Mouse (Mus musculus): Measurements from ENCODE around the gene Maff. TPM values are rescaled to one million over a fixed set of nuclear protein-coding genes. Genes with fewer than 3 reads are reported as not detected.

Gene Maff
- polyA plus RNA-seq, 1 experiment from 2014 or later = 1.1 TPM

- Histone ChIP-seq H3K9me3 (no peaks in the 10 kb centered on the region), H3K27ac (0 out of 2 replicates have a peak overlapping the region, but pooled peaks have one; percentile 16), H3K27me3 (ENCODE audit: insufficient read depth, poor library complexity, severe bottlenecking) (no peaks in the 10 kb centered on the region), H3K36me3 (peaks cover 22% of the 10 kb centered on the region), H3K4me3 (no peak overlapping the region), H3K4me1 (replicated peaks) (peaks cover 59% of the 10 kb centered on the region)
- no peak for DNase-seq (ENCODE audit: low spot score)
- 89% methylated on average over 6 of the region's 6 CpGs for WGBS
Measured at GRCm38 (mm10) chr15:79395281-79395680, 48.9 kb downstream of the Maff start.

- H3K9me3 ChIP-seq = no peaks in the 10 kb centered on the region
- no peak overlapping the region for H3K27ac ChIP-seq
- peaks cover 22% of the 10 kb centered on the region for H3K36me3 ChIP-seq
- peaks cover 63% of the 10 kb centered on the region for H3K4me1 ChIP-seq (replicated peaks)
- no peak overlapping the region for H3K4me3 ChIP-seq
- 86% methylated on average over 11 of the region's 11 CpGs for WGBS
- H3K27me3 ChIP-seq (ENCODE audit: insufficient read depth, poor library complexity, severe bottlenecking) = no peaks in the 10 kb centered on the region
- DNase-seq (ENCODE audit: low spot score) = no peak
Measured at GRCm38 (mm10) chr15:79396736-79397135, 50.3 kb downstream of the Maff start.

GRCm38 (mm10) chr15:79399231-79400052, 53.0 kb downstream of the Maff start:
- H3K27me3 ChIP-seq (ENCODE audit: insufficient read depth, poor library complexity, severe bottlenecking) = peaks cover 7% of the 10 kb centered on the region
- no peaks in the 10 kb centered on the region for H3K9me3 ChIP-seq
- 81% methylated on average over 14 of the region's 14 CpGs for WGBS
- no peak overlapping the region for H3K27ac ChIP-seq
- H3K4me1 ChIP-seq (replicated peaks) = peaks cover 61% of the 10 kb centered on the region
- DNase-seq (ENCODE audit: low spot score) = no peak
- H3K36me3 ChIP-seq = peaks cover 16% of the 10 kb centered on the region
- no peak overlapping the region for H3K4me3 ChIP-seq

- peaks cover 52% of the 10 kb centered on the region for H3K4me1 ChIP-seq (replicated peaks)
- WGBS = 64% methylated on average over 6 of the region's 6 CpGs
Measured at GRCm38 (mm10) chr15:79400134-79400974, 53.9 kb downstream of the Maff start.

GRCm38 (mm10) chr15:79400975-79401365, 54.5 kb downstream of the Maff start:
- Histone ChIP-seq H3K27ac (peak overlapping the region; percentile 60), H3K4me3 (peak overlapping the region; percentile 30), H3K36me3 (peaks cover 13% of the 10 kb centered on the region), H3K4me1 (replicated peaks) (peaks cover 51% of the 10 kb centered on the region), H3K27me3 (ENCODE audit: insufficient read depth, poor library complexity, severe bottlenecking) (peaks cover 13% of the 10 kb centered on the region), H3K9me3 (no peaks in the 10 kb centered on the region)
- 55% methylated on average over 7 of the region's 7 CpGs for WGBS
- no peak for DNase-seq (ENCODE audit: low spot score)

More at GRCm38 (mm10) chr15:79400134-79400974, 53.9 kb downstream of the Maff start:
- DNase-seq (ENCODE audit: low spot score) = no peak
- peak overlapping the region; percentile 30 for H3K4me3 ChIP-seq
- peaks cover 13% of the 10 kb centered on the region for H3K27me3 ChIP-seq (ENCODE audit: insufficient read depth, poor library complexity, severe bottlenecking)
- no peaks in the 10 kb centered on the region for H3K9me3 ChIP-seq
- peak overlapping the region; percentile 60; the same call in 1 of the 2 replicates for H3K27ac ChIP-seq
- H3K36me3 ChIP-seq = peaks cover 14% of the 10 kb centered on the region

- no peak for DNase-seq (ENCODE audit: low spot score)
- H3K9me3 ChIP-seq = no peaks in the 10 kb centered on the region
- 31% methylated on average over 5 of the region's 5 CpGs for WGBS
- H3K27ac ChIP-seq = peak overlapping the region; percentile 93
- H3K27me3 ChIP-seq (ENCODE audit: insufficient read depth, poor library complexity, severe bottlenecking) = peaks cover 20% of the 10 kb centered on the region
- peak overlapping the region; percentile 89 for H3K4me3 ChIP-seq
- peaks cover 51% of the 10 kb centered on the region for H3K4me1 ChIP-seq (replicated peaks)
- H3K36me3 ChIP-seq = peaks cover 5% of the 10 kb centered on the region; the same call in 1 of the 2 replicates
Measured at GRCm38 (mm10) chr15:79402176-79402575, 55.8 kb downstream of the Maff start.

GRCm38 (mm10) chr15:79402836-79403762, 56.7 kb downstream of the Maff start, which contains the start of gene Tmem184b:
Tmem184b (minus strand) TSS chr15:79403569.
- Histone ChIP-seq H3K36me3 (no peaks in the 10 kb centered on the region), H3K9me3 (no peaks in the 10 kb centered on the region), H3K27ac (peak within 1 kb of the TSS; percentile 93), H3K27me3 (ENCODE audit: insufficient read depth, poor library complexity, severe bottlenecking) (peaks cover 20% of the 10 kb centered on the region), H3K4me3 (peak within 1 kb of the TSS; percentile 89), H3K4me1 (replicated peaks) (peaks cover 51% of the 10 kb centered on the region)
- peak; percentile 82 for DNase-seq (ENCODE audit: low spot score)
- WGBS = under 1% methylated on average over 90 of the region's 90 CpGs

GRCm38 (mm10) chr15:79403763-79404210, 57.4 kb downstream of the Maff start:
- no peak for DNase-seq (ENCODE audit: low spot score)
- H3K9me3 ChIP-seq = no peaks in the 10 kb centered on the region
- H3K36me3 ChIP-seq = no peaks in the 10 kb centered on the region
- peak overlapping the region; percentile 89 for H3K4me3 ChIP-seq
- peaks cover 20% of the 10 kb centered on the region for H3K27me3 ChIP-seq (ENCODE audit: insufficient read depth, poor library complexity, severe bottlenecking)
- WGBS = 18% methylated on average over 9 of the region's 9 CpGs
- H3K4me1 ChIP-seq (replicated peaks) = peaks cover 53% of the 10 kb centered on the region
- H3K27ac ChIP-seq = peak overlapping the region; percentile 93

- Histone ChIP-seq H3K36me3 (no peaks in the 10 kb centered on the region), H3K27ac (no peak overlapping the region), H3K27me3 (ENCODE audit: insufficient read depth, poor library complexity, severe bottlenecking) (peaks cover 20% of the 10 kb centered on the region), H3K4me1 (replicated peaks) (peaks cover 54% of the 10 kb centered on the region), H3K4me3 (no peak overlapping the region), H3K9me3 (no peaks in the 10 kb centered on the region)
- no peak for DNase-seq (ENCODE audit: low spot score)
- WGBS = 67% methylated on average over 1 of the region's 1 CpGs
Measured at GRCm38 (mm10) chr15:79404277-79404676, 57.9 kb downstream of the Maff start.

- no peak overlapping the region for H3K4me3 ChIP-seq
- H3K27ac ChIP-seq = no peak overlapping the region
- WGBS = 83% methylated on average over 4 of the region's 4 CpGs
- H3K27me3 ChIP-seq (ENCODE audit: insufficient read depth, poor library complexity, severe bottlenecking) = peaks cover 20% of the 10 kb centered on the region
- no peaks in the 10 kb centered on the region for H3K36me3 ChIP-seq
- H3K9me3 ChIP-seq = no peaks in the 10 kb centered on the region
- peaks cover 34% of the 10 kb centered on the region for H3K4me1 ChIP-seq (replicated peaks)
- no peak for DNase-seq (ENCODE audit: low spot score)
Measured at GRCm38 (mm10) chr15:79406564-79406963, 60.1 kb downstream of the Maff start.
